Mouse (Mus musculus) CH12.LX (cell line): ENCODE results near the gene Uvssa. TPM values are rescaled to one million over a fixed set of nuclear protein-coding genes. Genes with fewer than 3 reads are reported as not detected.

Experiments
- DNase-seq: peaks from one replicate; pipeline ENCODE4 v3.0.0-alpha.2; 2013; ENCODE audit errors: extremely low read depth
- H3K27ac ChIP-seq: 2 replicates; pipeline ENCODE4 v1.5.1; 2012; ENCODE audit warnings: low read depth, mild to moderate bottlenecking, control low read depth, moderate library complexity; ENCODE audit not compliant: insufficient read depth
- H3K27me3 ChIP-seq: replicated peaks from 2 replicates; pipeline ENCODE3; 2012; ENCODE audit warnings: inconsistent platforms
- H3K36me3 ChIP-seq, 2 experiments: replicated peaks in 1 of 2; 2 replicates each; pipeline versions ENCODE3 to v1.6.1; 2012; ENCODE audit warnings: inconsistent platforms in 1 of 2, low read length in 1 of 2, mild to moderate bottlenecking in 1 of 2, mixed read lengths in 1 of 2, moderate library complexity in 1 of 2; ENCODE audit not compliant: control insufficient read depth in 1 of 2, insufficient read depth in 1 of 2
- H3K4me1 ChIP-seq, 2 experiments: 2 replicates each; pipeline ENCODE4 v1.6.1; 2012; ENCODE audit warnings: inconsistent platforms in 1 of 2, moderate library complexity in 1 of 2; ENCODE audit not compliant: insufficient read depth in 2 of 2, control insufficient read depth in 1 of 2
- H3K4me2 ChIP-seq: 2 replicates; pipeline ENCODE4 v1.6.1; 2012; ENCODE audit warnings: low read depth, mild to moderate bottlenecking, control low read depth; ENCODE audit not compliant: poor library complexity, insufficient read depth, severe bottlenecking
- H3K4me3 ChIP-seq, 3 experiments: fragments of 150-350 bp in 1 of 3; sonication (generic) in 1 of 3; replicated peaks in 1 of 3; 2 replicates each; pipeline versions ENCODE3 to v1.5.1; 2011 to 2012; ENCODE audit warnings: low read depth in 2 of 3, low read length in 2 of 3, mild to moderate bottlenecking in 2 of 3, moderate library complexity in 2 of 3, control low read depth in 1 of 3, improper control_type of control experiment in 1 of 3, inconsistent platforms in 1 of 3, mixed read lengths in 1 of 3; ENCODE audit not compliant: poor library complexity in 1 of 3
- H3K79me2 ChIP-seq: replicated peaks from 2 replicates; pipeline ENCODE4 v1.6.1; 2012; ENCODE audit warnings: mild to moderate bottlenecking, moderate library complexity; ENCODE audit not compliant: control insufficient read depth, poor library complexity, insufficient read depth, severe bottlenecking; ENCODE audit errors: extremely low read depth
- H3K9ac ChIP-seq: 2 replicates; pipeline ENCODE4 v1.6.1; 2012; ENCODE audit warnings: low read depth, mild to moderate bottlenecking, control low read depth, moderate library complexity; ENCODE audit not compliant: insufficient read depth
- H3K9me3 ChIP-seq: replicated peaks from 2 replicates; pipeline ENCODE3; 2012; ENCODE audit warnings: low read length, inconsistent platforms, mixed read lengths
- CHD2 ChIP-seq: IDR thresholded peaks from 2 replicates; pipeline ENCODE4 v1.6.1; 2011; ENCODE audit warnings: low read length, improper control_type of control experiment
- CTCF ChIP-seq, 2 experiments: IDR thresholded peaks in 1 of 2; conservative IDR thresholded peaks in 1 of 2; 2 replicates each; pipeline ENCODE4 v1.5.1; 2011 to 2012; ENCODE audit warnings: low read depth in 2 of 2, low read length in 2 of 2, improper control_type of control experiment in 1 of 2, inconsistent platforms in 1 of 2, mild to moderate bottlenecking in 1 of 2, moderate library complexity in 1 of 2
- ELF1 ChIP-seq: IDR thresholded peaks from 2 replicates; pipeline ENCODE4 v1.6.1; 2014; ENCODE audit warnings: low read depth, mild to moderate bottlenecking, inconsistent platforms, low read length, improper control_type of control experiment
- EP300 ChIP-seq: IDR thresholded peaks from 2 replicates; pipeline ENCODE4 v1.6.1; 2011; ENCODE audit warnings: low read length, improper control_type of control experiment
- HCFC1 ChIP-seq: IDR thresholded peaks from 2 replicates; pipeline ENCODE4 v1.6.1; 2012; ENCODE audit warnings: low read depth, mild to moderate bottlenecking, inconsistent platforms, low read length, improper control_type of control experiment
- JUND ChIP-seq: conservative IDR thresholded peaks from 2 replicates; pipeline ENCODE4 v1.6.1; 2011; ENCODE audit warnings: low read depth, low read length, improper control_type of control experiment
- MAFK ChIP-seq: IDR thresholded peaks from 2 replicates; pipeline ENCODE4 v1.6.1; 2011; ENCODE audit warnings: low read length, improper control_type of control experiment; ENCODE audit not compliant: insufficient replicate concordance
- NRF1 ChIP-seq: IDR thresholded peaks from 2 replicates; pipeline ENCODE4 v1.6.1; 2014; ENCODE audit warnings: low read depth, mild to moderate bottlenecking, inconsistent platforms, low read length, improper control_type of control experiment, moderate library complexity
- POLR2A ChIP-seq: IDR thresholded peaks from 2 replicates; pipeline ENCODE4 v1.6.1; 2011; ENCODE audit warnings: low read depth, mild to moderate bottlenecking, improper control_type of control experiment, low read length
- RAD21 ChIP-seq: IDR thresholded peaks from 2 replicates; pipeline ENCODE4 v1.6.1; 2011; ENCODE audit warnings: low read depth, mild to moderate bottlenecking, low read length, improper control_type of control experiment, moderate library complexity
- RCOR1 ChIP-seq: conservative IDR thresholded peaks from 2 replicates; pipeline ENCODE4 v1.6.1; 2012; ENCODE audit warnings: low read depth, mild to moderate bottlenecking, inconsistent platforms, low read length, improper control_type of control experiment
- SIN3A ChIP-seq: IDR thresholded peaks from 2 replicates; pipeline ENCODE4 v1.6.1; 2012; ENCODE audit warnings: low read length, improper control_type of control experiment, inconsistent platforms
- SMC3 ChIP-seq: IDR thresholded peaks from 2 replicates; pipeline ENCODE4 v1.6.1; 2011; ENCODE audit warnings: low read depth, low read length, improper control_type of control experiment
- TCF12 ChIP-seq: IDR thresholded peaks from 2 replicates; pipeline ENCODE4 v1.6.1; 2014; ENCODE audit warnings: low read depth, mild to moderate bottlenecking, inconsistent platforms, low read length, improper control_type of control experiment
- UBTF ChIP-seq: IDR thresholded peaks from 2 replicates; pipeline ENCODE4 v1.6.1; 2012; ENCODE audit warnings: low read depth, mild to moderate bottlenecking, inconsistent platforms, low read length, improper control_type of control experiment, moderate library complexity
- ZC3H11A ChIP-seq: IDR thresholded peaks from 2 replicates; pipeline ENCODE4 v1.6.1; 2012; ENCODE audit warnings: low read depth, mild to moderate bottlenecking, inconsistent platforms, low read length, improper control_type of control experiment
- ZMIZ1 ChIP-seq: IDR thresholded peaks from 2 replicates; pipeline ENCODE4 v1.6.1; 2012; ENCODE audit warnings: low read depth, mild to moderate bottlenecking, inconsistent platforms, low read length, improper control_type of control experiment
- dilution Hi-C: fragments of 300-500 bp; cut with MboI; formaldehyde crosslinking; loops from 2 replicates; pipeline ENCODE4 v1.14.3; 2020; ENCODE audit warnings: low sequenced_read_pairs; ENCODE audit not compliant: extremely low pct_unique_long_range_greater_than_20kb, extremely low pct_ligation_motif_present
- in situ Hi-C: fragments of 300-500 bp; cut with MboI; formaldehyde crosslinking; loops from 3 replicates; pipeline ENCODE4 v1.14.3; 2019; ENCODE audit warnings: low sequenced_read_pairs, low pct_ligation_motif_present, low pct_unique_long_range_greater_than_20kb, mixed read lengths
- polyA plus RNA-seq: library from polyadenylated mRNA; unstranded; fragments of >175 nt; gene quantifications from 2 replicates; pipeline ENCODE4 v1.2.1, GENCODE M21; 2012; ENCODE audit warnings: low read depth; ENCODE audit not compliant: insufficient read length
- total RNA-seq, 2 experiments: library from RNA; depleted of rRNA; stranded (reverse); fragments of 300-350 nt in 1 of 2; fragments of >200 nt in 1 of 2; gene quantifications; 2 replicates each; pipeline ENCODE4 v1.2.3; 2012 to 2014

Uvssa gene
- total and polyA plus RNA-seq, 3 experiments = 2.6 to 5.8 (median 2.9) TPM

- no peak for TF ChIP-seq ELF1
- no peak for TF ChIP-seq TCF12
- no peak for TF ChIP-seq JUND
- no peak for TF ChIP-seq UBTF
- no peak for TF ChIP-seq EP300
- no peak for TF ChIP-seq NRF1
- no peak for TF ChIP-seq SMC3
- no peak for TF ChIP-seq ZMIZ1
- Histone ChIP-seq H3K4me3 (no peak within 1 kb of the TSS), H3K79me2 (no peaks in the 10 kb centered on the region), H3K27ac (no peak within 1 kb of the TSS), H3K9ac (no peak within 1 kb of the TSS), H3K36me3 (no peaks in the 10 kb centered on the region), H3K9me3 (peaks cover 51% of the 10 kb centered on the region), H3K27me3 (no peaks in the 10 kb centered on the region), H3K4me1 (no peaks in the 10 kb centered on the region), H3K4me2 (no peak within 1 kb of the TSS)
- in situ Hi-C loops (no loop called here), dilution Hi-C loops (no loop called here)
- DNase-seq = no peak
Observed at GRCm38 (mm10) chr5:33433201-33434138, 55.1 kb downstream of the Uvssa start, which contains the start of gene Nkx1-1. TSS of gene Nkx1-1 (minus strand) at chr5:33433976.

- Histone ChIP-seq H3K36me3 (no peaks in the 10 kb centered on the region), H3K4me3 (no peak overlapping the region), H3K27ac (no peak overlapping the region), H3K9me3 (peaks cover 51% of the 10 kb centered on the region), H3K4me2 (no peak overlapping the region), H3K27me3 (peaks cover 1% of the 10 kb centered on the region), H3K4me1 (no peaks in the 10 kb centered on the region), H3K9ac (no peak overlapping the region), H3K79me2 (no peaks in the 10 kb centered on the region)
- no peak for DNase-seq
- dilution Hi-C loops (no loop called here), in situ Hi-C loops (no loop called here)
- no peak for TF ChIP-seq RCOR1
- no peak for TF ChIP-seq HCFC1
- TF ChIP-seq SIN3A = no peak
- TF ChIP-seq MAFK = no peak
- TF ChIP-seq JUND = no peak
- TF ChIP-seq POLR2A = no peak
- no peak for TF ChIP-seq ZC3H11A
- TF ChIP-seq CTCF (conservative IDR thresholded peaks at IDR 0.05 in 1 of 2, IDR thresholded peaks at IDR 0.05 in 1 of 2; ENCODE audit: low read depth in 2 of 2, low read length in 2 of 2) = no peak
- TF ChIP-seq CHD2 = no peak
- no peak for TF ChIP-seq RAD21
Observed at GRCm38 (mm10) chr5:33434141-33434780, 55.9 kb downstream of the Uvssa start.
